Mouse (Mus musculus): Measurements from ENCODE around the gene Cactin. TPM values are rescaled to one million over a fixed set of nuclear protein-coding genes. Genes with fewer than 3 reads are reported as not detected.

Gene Cactin
- polyA plus RNA-seq, 1 experiment from 2014 or later = 42.9 TPM

GRCm38 (mm10) chr10:81350351-81351063 is 29.6 kb downstream of the Cactin start, which contains the start of gene Hmg20b:
Gene Hmg20b (minus strand): TSS chr10:81350480.
- under 1% methylated on average over 54 of the region's 54 CpGs for WGBS
- peak; percentile 93 for TF ChIP-seq CTCF (IDR thresholded peaks at IDR 0.05; ENCODE audit: low read depth)
- Histone ChIP-seq H3K4me3 (ENCODE audit: low read depth, low read length) (peak within 1 kb of the TSS; percentile 79), H3K9ac (peak within 1 kb of the TSS; percentile 84), H3K36me3 (ENCODE audit: insufficient read depth) (peaks cover 21% of the 10 kb centered on the region), H3K27me3 (ENCODE audit: insufficient read depth, low read length) (no peaks in the 10 kb centered on the region), H3K4me1 (ENCODE audit: insufficient read depth) (peaks cover 14% of the 10 kb centered on the region), H3K27ac (ENCODE audit: low read depth) (peak within 1 kb of the TSS; percentile 81), H3K4me2 (peak within 1 kb of the TSS; percentile 95), H3K9me3 (ENCODE audit: low read depth, low read length) (no peaks in the 10 kb centered on the region)
- DNase-seq (peak; percentile 99), ATAC-seq (ENCODE audit: insufficient read depth) (peak; percentile 94)

GRCm38 (mm10) chr10:81351678-81352291 is 30.9 kb downstream of the Cactin start:
- Histone ChIP-seq H3K36me3 (ENCODE audit: insufficient read depth) (peaks cover 15% of the 10 kb centered on the region; the same call in 1 of the 2 replicates), H3K4me1 (ENCODE audit: insufficient read depth) (peaks cover 16% of the 10 kb centered on the region), H3K4me3 (ENCODE audit: low read depth, low read length) (no peak overlapping the region), H3K9me3 (ENCODE audit: low read depth, low read length) (no peaks in the 10 kb centered on the region), H3K4me2 (no peak overlapping the region), H3K9ac (no peak overlapping the region), H3K27me3 (ENCODE audit: insufficient read depth, low read length) (no peaks in the 10 kb centered on the region), H3K27ac (ENCODE audit: low read depth) (no peak overlapping the region)
- DNase-seq = no peak
- no peak for TF ChIP-seq CTCF (IDR thresholded peaks at IDR 0.05; ENCODE audit: low read depth)
- WGBS = 15% methylated on average over 9 of the region's 9 CpGs
- ATAC-seq (ENCODE audit: insufficient read depth) = no peak

GRCm38 (mm10) chr10:81354738-81355477 is 34.0 kb downstream of the Cactin start:
- H3K9ac ChIP-seq = no peak overlapping the region
- peaks cover 2% of the 10 kb centered on the region; the same call in 1 of the 2 replicates for H3K36me3 ChIP-seq (ENCODE audit: insufficient read depth)
- DNase-seq (no peak), ATAC-seq (ENCODE audit: insufficient read depth) (no peak)
- H3K27me3 ChIP-seq (ENCODE audit: insufficient read depth, low read length) = no peaks in the 10 kb centered on the region
- H3K27ac ChIP-seq (ENCODE audit: low read depth) = no peak overlapping the region
- 58% methylated on average over 9 of the region's 9 CpGs for WGBS
- H3K9me3 ChIP-seq (ENCODE audit: low read depth, low read length) = no peaks in the 10 kb centered on the region
- no peak overlapping the region for H3K4me2 ChIP-seq
- TF ChIP-seq CTCF (IDR thresholded peaks at IDR 0.05; ENCODE audit: low read depth) = no peak
- H3K4me3 ChIP-seq (ENCODE audit: low read depth, low read length) = no peak overlapping the region
- H3K4me1 ChIP-seq (ENCODE audit: insufficient read depth) = peaks cover 14% of the 10 kb centered on the region; the same call in 1 of the 2 replicates

GRCm38 (mm10) chr10:81355533-81355932 is 34.6 kb downstream of the Cactin start:
- peaks cover 15% of the 10 kb centered on the region; the same call in 1 of the 2 replicates for H3K4me1 ChIP-seq (ENCODE audit: insufficient read depth)
- peaks cover 6% of the 10 kb centered on the region; the same call in 1 of the 2 replicates for H3K36me3 ChIP-seq (ENCODE audit: insufficient read depth)
- 80% methylated on average over 4 of the region's 4 CpGs for WGBS
- no peak overlapping the region for H3K27ac ChIP-seq (ENCODE audit: low read depth)
- ATAC-seq (ENCODE audit: insufficient read depth) = no peak
- H3K9ac ChIP-seq = no peak overlapping the region
- H3K4me2 ChIP-seq = no peak overlapping the region
- DNase-seq = no peak
- H3K27me3 ChIP-seq (ENCODE audit: insufficient read depth, low read length) = no peaks in the 10 kb centered on the region
- no peak for TF ChIP-seq CTCF (IDR thresholded peaks at IDR 0.05; ENCODE audit: low read depth)
- no peak overlapping the region for H3K4me3 ChIP-seq (ENCODE audit: low read depth, low read length)
- H3K9me3 ChIP-seq (ENCODE audit: low read depth, low read length) = no peaks in the 10 kb centered on the region

GRCm38 (mm10) chr10:81356352-81356990 is 35.6 kb downstream of the Cactin start:
- Histone ChIP-seq H3K9ac (0 out of 2 replicates have a peak overlapping the region, but pooled peaks have one; percentile 81), H3K36me3 (ENCODE audit: insufficient read depth) (peaks cover 10% of the 10 kb centered on the region; the same call in 1 of the 2 replicates), H3K9me3 (ENCODE audit: low read depth, low read length) (no peaks in the 10 kb centered on the region), H3K4me2 (peak overlapping the region; percentile 100), H3K4me3 (ENCODE audit: low read depth, low read length) (peak overlapping the region; percentile 78), H3K27ac (ENCODE audit: low read depth) (no peak overlapping the region), H3K27me3 (ENCODE audit: insufficient read depth, low read length) (no peaks in the 10 kb centered on the region), H3K4me1 (ENCODE audit: insufficient read depth) (peaks cover 18% of the 10 kb centered on the region; the same call in 1 of the 2 replicates)
- DNase-seq (no peak), ATAC-seq (ENCODE audit: insufficient read depth) (no peak)
- no peak for TF ChIP-seq CTCF (IDR thresholded peaks at IDR 0.05; ENCODE audit: low read depth)
- 50% methylated on average over 12 of the region's 12 CpGs for WGBS

GRCm38 (mm10) chr10:81356991-81357844 is 36.3 kb downstream of the Cactin start, which contains the start of gene Mfsd12:
Gene Mfsd12 (plus strand): TSS chr10:81357491.
- Histone ChIP-seq H3K9ac (peak within 1 kb of the TSS; percentile 81), H3K4me1 (ENCODE audit: insufficient read depth) (peaks cover 21% of the 10 kb centered on the region), H3K4me3 (ENCODE audit: low read depth, low read length) (peak within 1 kb of the TSS; percentile 78), H3K27me3 (ENCODE audit: insufficient read depth, low read length) (no peaks in the 10 kb centered on the region), H3K9me3 (ENCODE audit: low read depth, low read length) (no peaks in the 10 kb centered on the region), H3K27ac (ENCODE audit: low read depth) (peak within 1 kb of the TSS; percentile 69; the same call in 1 of the 2 replicates), H3K4me2 (peak within 1 kb of the TSS; percentile 100), H3K36me3 (ENCODE audit: insufficient read depth) (peaks cover 11% of the 10 kb centered on the region; the same call in 1 of the 2 replicates)
- no peak for TF ChIP-seq CTCF (IDR thresholded peaks at IDR 0.05; ENCODE audit: low read depth)
- 2% methylated on average over 75 of the region's 79 CpGs for WGBS
- DNase-seq = peak; percentile 96
- peak; percentile 84 for ATAC-seq (ENCODE audit: insufficient read depth)
